7 mouse cellular contexts compared by ENCODE assay signal in the genomic region with DNA sequence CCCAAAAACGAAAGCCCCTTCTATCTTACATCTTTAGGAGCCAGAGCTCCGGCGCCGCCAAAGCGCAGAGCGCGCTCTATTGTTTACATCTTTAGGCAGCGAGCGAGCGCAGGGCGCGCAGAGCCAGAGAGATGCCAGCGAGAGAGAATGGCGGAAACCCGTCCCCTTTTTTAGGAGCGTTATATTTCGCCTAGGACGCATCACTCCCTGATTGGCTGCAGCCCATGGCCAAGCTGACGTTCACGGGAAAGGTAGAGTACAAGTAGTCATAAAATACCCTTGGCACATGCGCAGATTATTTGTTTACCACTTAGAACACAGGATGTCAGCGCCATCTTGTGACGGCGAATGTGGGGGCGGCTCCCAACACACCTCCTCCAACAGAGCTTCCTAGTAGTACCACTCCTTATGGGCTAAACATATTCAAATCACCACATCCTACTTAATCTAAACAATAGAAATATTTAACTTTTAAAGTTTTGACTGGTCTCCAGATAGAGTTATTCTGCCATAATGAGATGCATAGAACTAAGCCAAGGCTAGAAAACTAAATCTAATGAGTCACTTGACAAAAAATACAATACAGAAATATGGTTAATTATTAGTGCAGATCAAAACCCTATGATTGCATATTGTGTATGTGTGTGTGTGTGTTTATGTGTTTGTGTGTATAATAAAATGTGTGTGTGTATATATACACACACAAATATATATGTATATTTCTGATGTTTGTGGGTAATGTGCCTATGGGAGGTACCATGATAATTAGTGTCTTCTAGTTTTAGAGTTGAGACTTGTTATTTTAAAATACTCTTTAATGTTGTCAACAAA.
A peak's percentile ranks its signal among the peaks of the same experiment; 100 is the strongest.
DNase-seq lines count a peak whose midpoint lies in the region; ATAC-seq lines count a peak whose summit lies in the region.
"Not testable (repeated sequence)": the region's sequence is repeated elsewhere in the genome, so short reads cannot be mapped to it uniquely, and the experiment has no call there.

No protein-coding gene starts in this region.

- not testable (repeated sequence) for H3K4me1 ChIP-seq in embryonic facial prominence, embryonic 11.5 days (ENCODE audit: control insufficient read depth, insufficient read depth, low read length); heart, embryonic 11.5 days (ENCODE audit: control insufficient read depth, insufficient read depth, low read length); hindbrain, embryonic 16.5 days (ENCODE audit: control insufficient read depth, insufficient read depth, low read depth, low read length); limb, embryonic 11.5 days (ENCODE audit: control insufficient read depth, insufficient read depth, low read length); lung, embryonic 16.5 days (replicated peaks; ENCODE audit: control insufficient read depth, insufficient read depth, low read length); neural tube, embryonic 13.5 days (replicated peaks)

- 40% methylated on average over 8 of the region's 25 CpGs for WGBS in embryonic facial prominence, embryonic 11.5 days
- 37% methylated on average over 8 of the region's 25 CpGs for WGBS in heart, embryonic 11.5 days (ENCODE audit: insufficient replicate concordance)
- WGBS in hindbrain, embryonic 16.5 days, result 35% methylated on average over 9 of the region's 25 CpGs
- 34% methylated on average over 9 of the region's 25 CpGs for WGBS in limb, embryonic 11.5 days
- 44% methylated on average over 9 of the region's 25 CpGs for WGBS in lung, embryonic 16.5 days
- WGBS in neural tube, embryonic 13.5 days, result 40% methylated on average over 24 of the region's 25 CpGs

- not testable (repeated sequence) for H3K9me3 ChIP-seq in embryonic facial prominence, embryonic 11.5 days (replicated peaks; ENCODE audit: control insufficient read depth, low read length); heart, embryonic 11.5 days (replicated peaks; ENCODE audit: control insufficient read depth, low read length); hindbrain, embryonic 16.5 days (ENCODE audit: control insufficient read depth, low read length); limb, embryonic 11.5 days (ENCODE audit: control insufficient read depth, low read length); lung, embryonic 16.5 days (ENCODE audit: control insufficient read depth, low read length); neural tube, embryonic 13.5 days

- not testable (repeated sequence) for H3K9ac ChIP-seq in embryonic facial prominence, embryonic 11.5 days (replicated peaks; ENCODE audit: low read length); heart, embryonic 11.5 days (ENCODE audit: low read depth, low read length); hindbrain, embryonic 16.5 days (ENCODE audit: low read depth, low read length); limb, embryonic 11.5 days (ENCODE audit: low read length); lung, embryonic 16.5 days (ENCODE audit: low read length); neural tube, embryonic 13.5 days

- H3K36me3 ChIP-seq in embryonic facial prominence, embryonic 11.5 days (replicated peaks; ENCODE audit: control insufficient read depth, insufficient read depth, low read depth, low read length); heart, embryonic 11.5 days (ENCODE audit: control insufficient read depth, insufficient read depth, low read length); hindbrain, embryonic 16.5 days (ENCODE audit: control insufficient read depth, insufficient read depth, low read length); limb, embryonic 11.5 days (ENCODE audit: control insufficient read depth, insufficient read depth, low read length); lung, embryonic 16.5 days (ENCODE audit: control insufficient read depth, insufficient read depth, low read length); neural tube, embryonic 13.5 days: not testable (repeated sequence)

- H3K27me3 ChIP-seq in embryonic facial prominence, embryonic 11.5 days (ENCODE audit: control insufficient read depth, insufficient read depth, low read length); heart, embryonic 11.5 days (ENCODE audit: control insufficient read depth, insufficient read depth, low read length); hindbrain, embryonic 16.5 days (replicated peaks; ENCODE audit: control insufficient read depth, insufficient read depth, low read length); limb, embryonic 11.5 days (ENCODE audit: control insufficient read depth, insufficient read depth, low read length); lung, embryonic 16.5 days (ENCODE audit: control insufficient read depth, insufficient read depth, low read depth, low read length); neural tube, embryonic 13.5 days: not testable (repeated sequence)

- H3K4me2 ChIP-seq in embryonic facial prominence, embryonic 11.5 days (ENCODE audit: low read depth, low read length); heart, embryonic 11.5 days; hindbrain, embryonic 16.5 days (ENCODE audit: low read length); limb, embryonic 11.5 days (ENCODE audit: low read depth, severe bottlenecking): not testable (repeated sequence)
- H3K4me2 ChIP-seq in lung, embryonic 16.5 days (ENCODE audit: low read depth, low read length), result peak overlapping the region; percentile 39; the same call in 1 of the 2 replicates
- H3K4me2 ChIP-seq in neural tube, embryonic 13.5 days, result 0 out of 2 replicates have a peak overlapping the region, but pooled peaks have one; percentile 42

- not testable (repeated sequence) for H3K4me3 ChIP-seq in embryonic facial prominence, embryonic 11.5 days (ENCODE audit: low read depth, low read length)
- H3K4me3 ChIP-seq in heart, embryonic 11.5 days (ENCODE audit: low read depth, low read length), result peak overlapping the region; percentile 22; the same call in 1 of the 2 replicates
- H3K4me3 ChIP-seq in hindbrain, embryonic 16.5 days (ENCODE audit: low read length), result peak overlapping the region; percentile 35
- 0 out of 2 replicates have a peak overlapping the region, but pooled peaks have one; percentile 12 for H3K4me3 ChIP-seq in limb, embryonic 11.5 days (ENCODE audit: low read depth, low read length)
- peak overlapping the region; percentile 28 for H3K4me3 ChIP-seq in lung, embryonic 16.5 days (ENCODE audit: low read length)
- H3K4me3 ChIP-seq in neural tube, embryonic 13.5 days, result peak overlapping the region; percentile 31

- peak; percentile 73 for ATAC-seq in embryonic facial prominence, embryonic 11.5 days (replicated peaks; ENCODE audit: insufficient number of reproducible peaks, low FRiP score, low TSS enrichment, low read depth)
- ATAC-seq in heart, embryonic 11.5 days (replicated peaks; ENCODE audit: insufficient number of reproducible peaks, low FRiP score, low TSS enrichment), result not testable (repeated sequence)
- peak; percentile 94 for ATAC-seq in hindbrain, embryonic 16.5 days
- ATAC-seq in limb, embryonic 11.5 days (ENCODE audit: insufficient number of reproducible peaks, low FRiP score, low TSS enrichment, low read depth), result 0 out of 2 replicates have a peak, but pooled peaks have one; percentile 57
- ATAC-seq in lung, embryonic 16.5 days (ENCODE audit: low read depth), result peak; percentile 73
- ATAC-seq in neural tube, embryonic 13.5 days (ENCODE audit: low read depth), result peak; percentile 86

- DNase-seq in brain, adult 2 months (ENCODE audit: low read depth, low spot score), result peak; percentile 6
- DNase-seq in embryonic facial prominence, embryonic 11.5 days (ENCODE audit: low spot score), result peak; percentile 13
- DNase-seq in limb, embryonic 11.5 days (ENCODE audit: low spot score), result not testable (repeated sequence)

- not testable (repeated sequence) for H3K27ac ChIP-seq in embryonic facial prominence, embryonic 11.5 days (replicated peaks; ENCODE audit: low read depth, low read length); heart, embryonic 11.5 days (ENCODE audit: low read depth, low read length); hindbrain, embryonic 16.5 days (ENCODE audit: low read depth, low read length); limb, embryonic 11.5 days (replicated peaks; ENCODE audit: low read depth, low read length); lung, embryonic 16.5 days (ENCODE audit: low read length); neural tube, embryonic 13.5 days (replicated peaks)
